Mouse (Mus musculus) stomach, embryonic 15.5 days (tissue): ENCODE data around the gene Acox1. TPM values are rescaled to one million over a fixed set of nuclear protein-coding genes. Genes with fewer than 3 reads are reported as not detected.

Source experiments
- ATAC-seq: fragments of 200-750 bp; cut with Nextera tagmentation; 2 replicates; pipeline ENCODE4 v1.8.0; 2017; ENCODE audit warnings: low read depth, moderate number of reproducible peaks, moderate TSS enrichment; ENCODE audit not compliant: insufficient read depth, low FRiP score
- H3K27ac ChIP-seq: fragments of 300-500 bp; sonication (generic); 2 replicates; pipeline ENCODE4 v1.5.1; 2015; ENCODE audit warnings: mild to moderate bottlenecking, inconsistent platforms
- H3K27me3 ChIP-seq: fragments of 300-500 bp; sonication (generic); replicated peaks from 2 replicates; pipeline ENCODE4 v1.6.1; 2015; ENCODE audit warnings: inconsistent platforms
- H3K36me3 ChIP-seq: fragments of 300-500 bp; sonication (generic); 2 replicates; pipeline ENCODE4 v1.6.1; 2015; ENCODE audit warnings: inconsistent platforms
- H3K4me1 ChIP-seq: fragments of 300-500 bp; sonication (generic); 2 replicates; pipeline ENCODE4 v1.6.1; 2015; ENCODE audit warnings: inconsistent platforms
- H3K4me2 ChIP-seq: fragments of 300-500 bp; sonication (generic); 2 replicates; pipeline ENCODE4 v1.6.1; 2015; ENCODE audit warnings: mild to moderate bottlenecking, inconsistent platforms
- H3K4me3 ChIP-seq: fragments of 300-500 bp; sonication (generic); replicated peaks from 2 replicates; pipeline ENCODE4 v1.5.1; 2015; ENCODE audit warnings: inconsistent platforms
- H3K9ac ChIP-seq: fragments of 300-500 bp; sonication (generic); 2 replicates; pipeline ENCODE4 v1.6.1; 2015; ENCODE audit warnings: inconsistent platforms
- H3K9me3 ChIP-seq: fragments of 300-500 bp; sonication (generic); 2 replicates; pipeline ENCODE4 v1.6.1; 2016; ENCODE audit warnings: inconsistent platforms
- WGBS: fragments of 180-500 bp; shearing (Covaris S2); methylation state at CpG from one replicate; pipeline ENCODE4 v1.1.7; 2015; 5-methylcytosine and 5-hydroxymethylcytosine counted together
- polyA plus RNA-seq: library from polyadenylated mRNA; unstranded; fragments of >200 nt; fragmentation: Nextera tagmentation; extraction: Ambion mirVana; gene quantifications from 2 replicates; pipeline ENCODE4 v1.2.1, GENCODE M21; 2015

Gene Acox1
- polyA plus RNA-seq, 1 experiment from 2014 or later, result 33.6 TPM

DNA sequence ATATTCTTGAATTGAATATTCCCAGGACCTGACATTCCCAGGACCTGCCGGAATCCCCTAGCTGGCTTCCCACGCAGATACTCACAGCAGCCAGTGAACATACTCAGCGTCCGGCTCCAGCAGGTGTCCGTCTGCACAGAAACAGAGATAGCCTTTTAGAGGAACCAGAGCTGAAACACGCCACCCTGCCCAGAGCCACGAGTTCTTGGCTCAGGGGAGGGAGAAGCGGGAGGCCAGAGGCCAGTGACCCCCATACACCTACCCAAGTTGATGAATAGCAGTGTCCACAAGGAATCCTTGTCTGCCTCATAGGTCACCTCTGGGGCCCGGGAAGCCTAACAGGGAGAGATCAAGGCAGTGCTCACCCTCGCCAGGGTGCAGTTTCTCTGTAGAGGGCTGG lies 64.7 kb downstream of the Acox1 start:
- Histone ChIP-seq H3K9ac (no peak overlapping the region), H3K9me3 (no peaks in the 10 kb centered on the region), H3K27ac (no peak overlapping the region), H3K4me3 (no peak overlapping the region), H3K4me1 (peaks cover 21% of the 10 kb centered on the region), H3K36me3 (peaks cover 14% of the 10 kb centered on the region; the same call in 1 of the 2 replicates), H3K4me2 (no peak overlapping the region), H3K27me3 (no peaks in the 10 kb centered on the region)
- 80% methylated on average over 10 of the region's 10 CpGs for WGBS
- no peak for ATAC-seq

DNA sequence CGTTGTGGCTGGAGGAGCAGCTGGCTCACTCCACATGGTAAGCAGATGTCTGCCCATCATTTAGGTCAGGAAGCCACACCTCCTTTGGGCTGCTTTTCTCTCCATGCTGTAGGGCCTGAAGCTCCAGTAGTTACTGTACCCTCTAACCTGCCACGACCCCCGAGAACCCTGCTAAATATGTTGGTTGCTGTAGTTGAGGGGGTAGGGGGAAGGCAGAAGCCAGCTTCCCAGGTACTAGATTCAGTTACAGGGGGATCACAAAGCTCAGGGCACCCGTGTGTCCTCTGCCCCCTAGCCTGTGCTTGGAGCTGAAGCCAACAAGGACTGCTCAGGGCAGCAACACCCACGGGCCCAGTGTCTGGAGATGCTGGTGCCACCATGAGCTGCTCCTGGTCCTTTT lies 65.3 kb downstream of the Acox1 start:
- Histone ChIP-seq H3K27ac (no peak overlapping the region), H3K4me1 (peaks cover 21% of the 10 kb centered on the region), H3K36me3 (peaks cover 14% of the 10 kb centered on the region; the same call in 1 of the 2 replicates)

DNA sequence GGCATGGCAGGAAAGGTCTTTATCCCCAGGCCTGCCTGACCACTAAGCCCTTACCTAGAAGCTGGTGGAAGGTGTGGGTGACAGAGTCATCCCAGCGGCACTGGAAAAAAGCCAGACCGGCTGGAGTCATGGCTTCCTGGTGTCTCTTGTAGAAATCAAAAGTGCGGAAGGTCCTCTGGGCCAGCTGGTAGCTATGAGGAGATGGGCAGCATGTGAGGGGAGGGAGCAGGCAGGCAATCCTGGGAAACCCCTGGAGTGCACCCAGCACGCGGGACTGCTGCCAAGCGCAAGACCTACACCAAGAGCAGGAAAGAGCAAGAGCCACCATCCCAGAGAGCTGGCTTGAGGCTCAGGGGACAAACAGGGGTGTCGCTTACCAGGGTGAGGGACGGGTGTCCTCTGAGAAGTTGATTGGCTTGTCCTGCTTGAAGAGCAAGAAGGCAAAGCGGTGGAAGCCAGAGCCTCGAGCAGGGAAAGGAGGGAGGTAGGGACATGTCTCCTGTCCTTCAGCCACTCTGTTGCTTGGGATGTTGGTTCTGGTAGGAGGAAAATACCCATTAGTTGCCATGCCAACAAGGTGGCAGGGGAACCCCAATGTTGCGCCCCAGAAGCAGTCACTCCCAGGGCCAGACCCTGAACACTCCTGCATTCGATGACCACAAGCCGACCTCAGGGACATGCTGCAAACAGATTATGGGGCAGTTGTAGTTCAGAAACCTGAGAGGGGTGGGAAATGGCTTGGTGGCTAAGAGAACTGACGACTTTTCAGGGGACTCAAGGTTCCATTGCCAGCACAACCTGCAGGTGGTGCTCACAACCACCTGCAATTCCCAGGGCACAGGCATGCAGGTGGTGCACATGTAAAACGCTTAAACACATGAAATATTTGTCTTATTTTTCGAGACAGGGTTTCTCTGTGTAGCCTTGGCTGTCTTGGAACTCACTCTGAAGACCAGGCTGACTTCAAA lies 66.2 kb downstream of the Acox1 start:
- no peak overlapping the region for H3K27ac ChIP-seq
- peaks cover 14% of the 10 kb centered on the region; the same call in 1 of the 2 replicates for H3K36me3 ChIP-seq
- H3K4me3 ChIP-seq, result no peak overlapping the region
- H3K9me3 ChIP-seq, result no peaks in the 10 kb centered on the region
- ATAC-seq, result no peak
- H3K4me1 ChIP-seq, result peaks cover 26% of the 10 kb centered on the region
- no peak overlapping the region for H3K4me2 ChIP-seq
- no peak overlapping the region for H3K9ac ChIP-seq
- WGBS, result 78% methylated on average over 16 of the region's 16 CpGs
- H3K27me3 ChIP-seq, result no peaks in the 10 kb centered on the region

More for the DNA sequence above, 65.3 kb downstream of the Acox1 start:
- 73% methylated on average over 5 of the region's 5 CpGs for WGBS
- Histone ChIP-seq H3K27me3 (no peaks in the 10 kb centered on the region), H3K9me3 (no peaks in the 10 kb centered on the region), H3K9ac (no peak overlapping the region), H3K4me3 (no peak overlapping the region), H3K4me2 (no peak overlapping the region)
- no peak for ATAC-seq

DNA sequence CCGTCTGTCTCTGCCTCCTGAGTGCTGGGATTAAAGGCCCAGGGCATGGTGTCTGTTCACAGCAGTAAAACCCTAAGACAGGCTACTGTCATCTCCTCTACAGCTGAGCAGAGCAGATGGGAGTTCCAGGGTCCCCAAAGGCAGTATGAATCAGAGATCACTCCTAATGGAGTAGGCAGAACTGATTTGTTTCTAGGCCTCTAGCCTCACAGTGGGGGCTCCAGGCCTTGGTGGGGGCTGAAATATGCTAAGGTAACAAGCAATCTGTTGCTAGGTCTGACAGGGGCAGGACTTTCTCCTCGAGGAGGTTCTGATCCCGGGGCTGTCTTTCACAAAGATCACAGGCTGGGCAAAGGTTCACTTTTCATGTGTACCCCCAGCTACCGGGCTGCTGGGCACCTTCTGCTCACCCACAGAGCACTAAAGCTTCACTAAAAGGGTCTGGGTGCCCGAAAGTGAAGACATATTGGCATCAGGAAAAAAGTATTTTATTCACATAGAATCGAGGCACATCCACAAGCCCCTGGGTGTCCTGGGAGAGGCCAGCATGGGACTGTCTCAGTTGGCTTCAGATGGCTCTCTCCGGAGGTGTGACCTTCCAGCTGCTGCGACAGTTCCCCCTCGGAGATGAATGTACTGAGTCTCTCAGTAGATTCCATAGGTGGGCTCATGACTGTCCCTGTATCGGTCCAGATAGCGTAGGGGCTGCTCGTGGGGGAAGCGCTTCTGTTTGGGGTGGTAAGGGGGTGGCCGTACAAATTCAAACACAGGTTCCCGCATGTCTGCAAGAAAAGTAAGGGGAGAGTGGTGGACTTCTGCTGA lies 67.3 kb downstream of the Acox1 start:
- Histone ChIP-seq H3K27me3 (no peaks in the 10 kb centered on the region), H3K27ac (peak overlapping the region; percentile 96), H3K9ac (peak overlapping the region; percentile 6; the same call in 1 of the 2 replicates), H3K36me3 (peaks cover 16% of the 10 kb centered on the region; the same call in 1 of the 2 replicates), H3K9me3 (no peaks in the 10 kb centered on the region), H3K4me2 (peak overlapping the region; percentile 82), H3K4me1 (peaks cover 33% of the 10 kb centered on the region), H3K4me3 (peak overlapping the region; percentile 62)
- WGBS, result 75% methylated on average over 15 of the region's 15 CpGs
- ATAC-seq, result no peak

DNA sequence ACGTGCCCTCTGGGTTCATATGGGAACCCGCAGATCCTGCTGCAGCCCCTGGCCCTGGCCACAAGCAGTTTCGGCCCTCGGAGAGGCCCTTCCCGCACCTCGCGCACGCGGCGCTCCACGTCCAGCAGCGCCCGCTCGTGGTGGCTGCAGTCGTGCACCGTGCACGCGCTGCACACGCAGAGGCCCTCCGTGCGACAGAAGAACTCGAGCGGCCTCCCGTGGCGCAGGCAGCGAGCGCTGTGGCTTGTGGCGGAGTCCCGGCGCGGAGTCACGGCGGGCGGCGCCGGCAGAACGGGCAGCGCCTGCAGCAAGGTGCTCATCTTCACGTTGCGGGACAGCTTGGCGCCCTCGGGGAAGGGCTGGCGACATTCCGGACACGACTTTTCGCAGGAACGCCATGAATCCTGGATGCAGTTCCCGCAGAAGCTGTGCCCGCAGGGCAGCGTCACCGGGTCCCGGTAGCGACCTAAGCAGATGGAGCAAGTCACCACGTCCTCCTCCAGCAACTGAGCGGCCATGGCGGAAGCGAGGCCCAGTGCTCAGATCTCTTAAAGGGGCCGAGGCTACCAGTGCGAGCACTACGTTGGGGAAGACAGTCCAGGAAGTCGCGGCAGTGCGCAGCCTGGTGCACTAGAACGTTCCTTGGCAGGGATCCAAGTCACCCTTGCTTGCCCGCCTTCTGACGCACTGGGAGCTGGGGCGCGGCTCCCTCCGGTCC lies 68.2 kb downstream of the Acox1 start, which contains the start of gene Trim65:
Trim65 (minus strand) TSS at position 641 of the 718 bp plus-strand sequence.
- Histone ChIP-seq H3K4me3 (peak within 1 kb of the TSS; percentile 62), H3K36me3 (peaks cover 25% of the 10 kb centered on the region), H3K27me3 (no peaks in the 10 kb centered on the region), H3K9me3 (no peaks in the 10 kb centered on the region), H3K9ac (peak within 1 kb of the TSS; percentile 58), H3K4me1 (peaks cover 33% of the 10 kb centered on the region), H3K4me2 (peak within 1 kb of the TSS; percentile 82), H3K27ac (peak within 1 kb of the TSS; percentile 96)
- ATAC-seq, result peak; percentile 81
- WGBS, result under 1% methylated on average over 69 of the region's 69 CpGs

DNA sequence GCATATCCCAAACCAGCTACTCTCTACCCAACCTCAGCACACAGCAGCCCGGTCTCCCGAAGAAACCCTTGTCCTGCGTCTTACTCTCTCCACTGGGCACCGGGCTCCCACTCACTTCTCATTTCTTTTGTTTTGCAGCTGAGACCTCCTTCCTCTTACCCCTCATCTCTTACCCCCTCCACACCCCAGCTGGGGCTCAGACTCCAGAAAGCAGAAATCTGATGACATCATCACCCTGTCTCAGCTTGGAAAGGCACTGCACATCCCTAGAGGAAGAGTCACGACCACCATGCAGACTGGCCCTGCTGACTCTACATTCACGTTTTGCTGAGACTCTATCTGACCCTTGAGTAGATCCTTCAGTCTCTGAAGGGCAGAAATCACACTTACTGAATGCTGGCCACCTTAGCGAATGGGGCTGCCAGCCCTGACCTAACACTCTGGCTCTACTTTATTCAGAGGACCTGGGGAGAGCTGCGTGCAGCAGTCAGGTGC lies 68.8 kb downstream of the Acox1 start:
- Histone ChIP-seq H3K9ac (peak overlapping the region; percentile 57; the same call in 1 of the 2 replicates), H3K27ac (peak overlapping the region; percentile 96), H3K4me2 (peak overlapping the region; percentile 82), H3K4me1 (peaks cover 33% of the 10 kb centered on the region), H3K36me3 (peaks cover 30% of the 10 kb centered on the region), H3K27me3 (no peaks in the 10 kb centered on the region), H3K9me3 (no peaks in the 10 kb centered on the region), H3K4me3 (peak overlapping the region; percentile 62)
- ATAC-seq, result no peak; the same call in 1 of the 2 replicates
- 41% methylated on average over 8 of the region's 8 CpGs for WGBS

DNA sequence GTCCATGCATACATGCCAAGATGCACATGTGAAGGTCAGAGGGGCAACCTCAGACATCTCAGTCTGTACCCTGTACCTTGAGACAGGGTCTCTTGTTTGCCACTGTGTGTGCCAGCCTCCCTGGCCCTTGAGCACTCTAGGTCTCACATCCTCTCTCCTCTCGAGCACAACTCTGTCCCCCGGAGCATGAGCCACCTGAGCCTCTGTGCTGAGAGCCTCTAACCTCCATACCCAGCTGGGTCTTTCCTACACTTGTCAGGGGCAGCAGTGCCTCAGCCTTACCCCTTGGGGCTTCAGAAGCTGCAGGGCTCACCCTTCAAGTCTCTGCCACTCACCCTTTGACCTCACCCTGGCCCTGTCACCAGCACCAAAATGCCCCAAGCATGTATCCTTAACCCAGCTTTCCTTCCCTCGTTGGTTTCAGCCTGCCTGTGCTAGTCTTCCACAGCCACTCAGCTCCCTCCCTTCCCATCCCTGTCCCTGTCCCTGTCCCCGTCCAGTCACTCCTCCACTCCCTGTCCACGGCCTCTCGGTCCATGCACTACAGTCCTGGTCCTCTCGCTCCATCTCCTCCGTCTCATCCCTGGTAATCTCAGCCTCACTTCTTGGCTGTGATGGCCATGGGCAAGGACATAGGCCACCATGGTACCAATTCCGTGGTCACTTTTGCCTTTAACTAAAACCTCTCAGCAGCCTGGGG lies 69.6 kb downstream of the Acox1 start:
- WGBS, result 75% methylated on average over 9 of the region's 9 CpGs
- Histone ChIP-seq H3K4me2 (peak overlapping the region; percentile 82), H3K9ac (no peak overlapping the region), H3K4me3 (peak overlapping the region; percentile 62; the same call in 1 of the 2 replicates), H3K4me1 (peaks cover 33% of the 10 kb centered on the region), H3K27me3 (no peaks in the 10 kb centered on the region), H3K36me3 (peaks cover 27% of the 10 kb centered on the region), H3K27ac (no peak overlapping the region), H3K9me3 (no peaks in the 10 kb centered on the region)
- no peak for ATAC-seq

DNA sequence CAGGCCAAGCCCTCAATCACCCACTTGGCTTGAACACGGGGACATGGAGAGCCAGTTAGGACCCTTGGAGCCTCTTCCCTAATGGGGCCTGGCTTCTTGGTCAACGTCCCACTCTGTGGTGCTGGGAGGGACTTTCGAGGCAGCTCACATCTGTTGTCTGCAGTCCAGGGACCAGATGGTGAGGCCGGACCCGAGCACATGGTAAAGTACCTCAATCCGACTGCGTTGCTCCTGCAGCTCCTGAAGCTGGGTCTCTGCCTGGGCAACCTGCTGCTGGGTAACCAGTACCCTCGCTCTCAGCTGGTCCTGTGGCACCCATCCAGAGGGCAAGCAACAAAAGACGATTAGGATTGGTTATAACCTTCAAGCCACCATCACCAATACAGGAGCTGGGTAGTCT lies 70.9 kb downstream of the Acox1 start:
- no peaks in the 10 kb centered on the region for H3K9me3 ChIP-seq
- H3K4me1 ChIP-seq, result peaks cover 33% of the 10 kb centered on the region
- peaks cover 27% of the 10 kb centered on the region for H3K36me3 ChIP-seq
- no peaks in the 10 kb centered on the region for H3K27me3 ChIP-seq
- no peak overlapping the region for H3K9ac ChIP-seq
- H3K4me3 ChIP-seq, result no peak overlapping the region
- H3K27ac ChIP-seq, result peak overlapping the region; percentile 71
- peak overlapping the region; percentile 42; the same call in 1 of the 2 replicates for H3K4me2 ChIP-seq
- no peak for ATAC-seq
- 66% methylated on average over 9 of the region's 9 CpGs for WGBS

DNA sequence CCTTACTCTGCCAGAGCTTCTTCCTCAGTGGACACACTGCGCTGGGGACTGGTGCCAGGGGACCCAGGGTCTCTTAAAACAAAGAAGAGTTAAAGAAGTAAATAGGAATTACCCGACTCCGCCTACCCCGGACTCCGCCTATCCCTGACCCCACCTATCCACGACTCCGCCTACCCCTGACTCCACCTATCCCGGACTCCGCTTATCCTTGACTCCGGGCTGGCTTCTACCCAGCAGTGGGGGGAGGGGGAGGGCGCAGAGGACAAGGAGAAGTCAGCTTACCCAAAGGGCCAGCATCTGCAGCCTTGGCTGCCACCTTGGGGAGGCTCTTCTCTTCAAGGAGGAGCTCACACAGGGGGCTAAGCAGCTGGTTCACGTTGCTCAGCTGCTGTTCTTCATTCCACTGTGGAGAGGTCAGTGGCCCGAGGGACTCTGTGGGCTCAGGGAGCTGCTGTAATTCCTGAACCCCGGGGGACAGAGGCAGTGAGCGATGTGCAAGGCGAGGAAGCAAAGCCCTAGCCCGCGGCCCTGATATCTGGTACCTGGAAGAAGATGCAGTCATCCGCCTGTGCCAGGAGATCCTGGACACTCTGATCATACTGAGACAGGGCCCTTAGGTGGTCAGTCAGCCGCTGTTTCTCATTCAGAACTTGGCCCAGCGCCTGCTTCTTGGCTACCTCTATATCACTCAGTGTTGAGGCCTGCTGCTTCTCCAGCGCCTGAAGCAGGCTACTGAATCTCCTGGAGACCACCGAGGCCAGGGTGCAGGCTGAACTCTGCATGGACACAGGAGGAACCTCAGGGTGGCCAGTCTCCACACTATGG lies 71.5 kb downstream of the Acox1 start, which contains the start of gene Trim47:
Trim47 (minus strand) TSS at position 55 of the 825 bp plus-strand sequence.
- 28% methylated on average over 23 of the region's 23 CpGs for WGBS
- no peak within 1 kb of the TSS for H3K9ac ChIP-seq
- peak within 1 kb of the TSS; percentile 42 for H3K4me2 ChIP-seq
- H3K4me1 ChIP-seq, result peaks cover 33% of the 10 kb centered on the region
- H3K36me3 ChIP-seq, result peaks cover 25% of the 10 kb centered on the region
- H3K9me3 ChIP-seq, result no peaks in the 10 kb centered on the region
- peak within 1 kb of the TSS; percentile 20 for H3K4me3 ChIP-seq
- ATAC-seq, result peak; percentile 51; the same call in 1 of the 2 replicates
- H3K27me3 ChIP-seq, result no peaks in the 10 kb centered on the region
- H3K27ac ChIP-seq, result peak within 1 kb of the TSS; percentile 71

DNA sequence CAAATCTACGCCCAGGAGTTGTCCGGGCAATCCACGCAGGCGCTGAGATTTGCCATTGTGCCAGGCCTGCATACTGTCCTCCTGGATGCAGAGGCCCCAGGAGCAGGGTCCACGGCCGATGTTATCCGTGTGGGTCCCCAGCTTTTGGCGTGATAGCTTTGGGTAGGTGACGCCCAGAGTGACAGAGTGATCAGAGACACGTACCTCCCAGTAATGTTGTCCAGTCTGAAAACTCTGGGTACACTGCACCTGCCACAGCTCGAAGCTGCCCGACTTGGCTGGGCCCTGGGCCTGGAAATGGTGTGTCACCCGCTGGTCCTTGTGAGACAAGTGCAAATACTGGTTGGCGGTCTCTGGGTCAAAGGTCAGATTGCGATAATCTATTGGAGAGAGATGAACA lies 72.6 kb downstream of the Acox1 start:
- ATAC-seq, result no peak
- Histone ChIP-seq H3K4me2 (no peak overlapping the region), H3K9ac (no peak overlapping the region), H3K4me3 (no peak overlapping the region), H3K9me3 (no peaks in the 10 kb centered on the region), H3K4me1 (peaks cover 29% of the 10 kb centered on the region), H3K36me3 (peaks cover 21% of the 10 kb centered on the region), H3K27ac (no peak overlapping the region), H3K27me3 (no peaks in the 10 kb centered on the region)
- WGBS, result 91% methylated on average over 15 of the region's 15 CpGs
